Mouse (Mus musculus): ENCODE data around the gene Zfp869. TPM values are rescaled to one million over a fixed set of nuclear protein-coding genes. Genes with fewer than 3 reads are reported as not detected.

The Zfp869 gene
- 5.8 and 6.5 TPM in 2 replicates for polyA plus RNA-seq (2012; rRNA removed)

GRCm38 (mm10) chr8:69710624-69711023, at the start of gene Zfp869:
Zfp869 (minus strand) TSS chr8:69710724.

GRCm38 (mm10) chr8:69749544-69750454, 39.3 kb upstream of the Zfp869 start, which contains the start of gene Zfp963:
Zfp963 (minus strand) TSS chr8:69749970.

Other genes with a start within 250 kb of the Zfp869 start
- not detected in 2 replicates for gene Gm7697, start 187.7 kb downstream of the Zfp869 start, polyA plus RNA-seq (2012; rRNA removed)
- gene Zfp868, start 85.2 kb downstream of the Zfp869 start, polyA plus RNA-seq (2012; rRNA removed) = 4.2 and 5.0 TPM in 2 replicates
- 0.27 and 0.35 TPM in 2 replicates for gene Zfp964, start 56.2 kb downstream of the Zfp869 start, polyA plus RNA-seq (2012; rRNA removed)
- gene Zfp963, start 39.2 kb upstream of the Zfp869 start, polyA plus RNA-seq (2012; rRNA removed) = 1.7 and 1.8 TPM in 2 replicates
- 0.44 and 0.58 TPM in 2 replicates for gene Gm20422, start 64.2 kb upstream of the Zfp869 start, polyA plus RNA-seq (2012; rRNA removed)
- 17.0 and 18.9 TPM in 2 replicates for gene Atp13a1, start 80.4 kb upstream of the Zfp869 start, polyA plus RNA-seq (2012; rRNA removed)
- gene Zfp866, start 80.5 kb upstream of the Zfp869 start, polyA plus RNA-seq (2012; rRNA removed) = 6.2 and 7.1 TPM in 2 replicates
- gene Gmip, start 98.0 kb upstream of the Zfp869 start, polyA plus RNA-seq (2012; rRNA removed) = 5.0 and 6.7 TPM in 2 replicates
- gene Lpar2, start 111.7 kb upstream of the Zfp869 start, polyA plus RNA-seq (2012; rRNA removed) = 0.29 and 0.47 TPM in 2 replicates
- 2.3 and 2.6 TPM in 2 replicates for gene Pbx4, start 121.8 kb upstream of the Zfp869 start, polyA plus RNA-seq (2012; rRNA removed)
- 0.02 and 0.03 TPM in 2 replicates for gene Cilp2, start 177.0 kb upstream of the Zfp869 start, polyA plus RNA-seq (2012; rRNA removed)
- gene Tssk6, start 191.5 kb upstream of the Zfp869 start, polyA plus RNA-seq (2012; rRNA removed) = 0.25 and 0.47 TPM in 2 replicates
- 46.0 and 50.1 TPM in 2 replicates for gene Ndufa13, start 191.8 kb upstream of the Zfp869 start, polyA plus RNA-seq (2012; rRNA removed)
- gene Yjefn3, start 192.0 kb upstream of the Zfp869 start, polyA plus RNA-seq (2012; rRNA removed) = 0.27 and 0.41 TPM in 2 replicates

Measured in liver, embryonic 14 days (tissue).